Mouse (Mus musculus): ENCODE data around the gene Tnfaip1.
"Not testable (repeated sequence)": the region's sequence is repeated elsewhere in the genome, so short reads cannot be mapped to it uniquely, and the experiment has no call there.

Gene Tnfaip1

GRCm38 (mm10) chr11:78540358-78540757 is 4.2 kb upstream of the Tnfaip1 start:
- DNase-seq (ENCODE audit: low read depth, low spot score) = no peak

- no peak for DNase-seq (ENCODE audit: low read depth, low spot score)
These were observed 555 bp upstream of the Tnfaip1 start for GRCm38 (mm10) chr11:78536690-78537084.

- DNase-seq (ENCODE audit: low read depth, low spot score) = peak; percentile 49
These were observed 604 bp downstream of the Tnfaip1 start for GRCm38 (mm10) chr11:78535376-78536079.

GRCm38 (mm10) chr11:78534516-78534915 is 1.6 kb downstream of the Tnfaip1 start:
- DNase-seq (ENCODE audit: low read depth, low spot score) = no peak

GRCm38 (mm10) chr11:78531515-78531914 is 4.6 kb downstream of the Tnfaip1 start:
- not testable (repeated sequence) for DNase-seq (ENCODE audit: low read depth, low spot score)

- peak; percentile 45 for DNase-seq (ENCODE audit: low read depth, low spot score)
These were observed 5.1 kb downstream of the Tnfaip1 start for GRCm38 (mm10) chr11:78531046-78531445.

- DNase-seq (ENCODE audit: low read depth, low spot score) = no peak
These were observed 6.1 kb downstream of the Tnfaip1 start for GRCm38 (mm10) chr11:78530001-78530400.

GRCm38 (mm10) chr11:78528714-78529113 is 7.4 kb downstream of the Tnfaip1 start:
- DNase-seq (ENCODE audit: low read depth, low spot score) = no peak

- DNase-seq (ENCODE audit: low read depth, low spot score) = no peak
These were observed 11.3 kb downstream of the Tnfaip1 start for GRCm38 (mm10) chr11:78524838-78525237.

- DNase-seq (ENCODE audit: low read depth, low spot score) = no peak
These were observed 12.7 kb downstream of the Tnfaip1 start for GRCm38 (mm10) chr11:78523241-78523955.

GRCm38 (mm10) chr11:78522481-78522997 is 13.6 kb downstream of the Tnfaip1 start:
- DNase-seq (ENCODE audit: low read depth, low spot score) = no peak

- peak; percentile 47 for DNase-seq (ENCODE audit: low read depth, low spot score)
These were observed 14.3 kb downstream of the Tnfaip1 start for GRCm38 (mm10) chr11:78521880-78522279.

GRCm38 (mm10) chr11:78518931-78519330 is 17.2 kb downstream of the Tnfaip1 start:
- DNase-seq (ENCODE audit: low read depth, low spot score) = no peak

- no peak for DNase-seq (ENCODE audit: low read depth, low spot score)
These were observed 20.4 kb downstream of the Tnfaip1 start for GRCm38 (mm10) chr11:78515549-78516325.

GRCm38 (mm10) chr11:78513106-78513790 is 22.9 kb downstream of the Tnfaip1 start:
- no peak for DNase-seq (ENCODE audit: low read depth, low spot score)

- peak; percentile 87 for DNase-seq (ENCODE audit: low read depth, low spot score)
These were observed 23.8 kb downstream of the Tnfaip1 start, which contains the start of the genes Tmem199 and Poldip2 for GRCm38 (mm10) chr11:78512025-78512957. Tmem199 (minus strand) TSS chr11:78512172. Poldip2 (plus strand) TSS chr11:78512193.

- DNase-seq (ENCODE audit: low read depth, low spot score) = no peak
These were observed 27.0 kb downstream of the Tnfaip1 start for GRCm38 (mm10) chr11:78509148-78509547.

GRCm38 (mm10) chr11:78505430-78505829 is 30.7 kb downstream of the Tnfaip1 start:
- no peak for DNase-seq (ENCODE audit: low read depth, low spot score)

- DNase-seq (ENCODE audit: low read depth, low spot score) = no peak
These were observed 33.1 kb downstream of the Tnfaip1 start, which contains the start of gene Sebox for GRCm38 (mm10) chr11:78502909-78503650. Sebox (plus strand) TSS chr11:78503447.
